Mouse (Mus musculus): ENCODE data around the gene Arhgef10l. TPM values are rescaled to one million over a fixed set of nuclear protein-coding genes. Genes with fewer than 3 reads are reported as not detected.

Arhgef10l gene
- total and polyA plus RNA-seq, 3 experiments: 10.2 to 26.0 TPM; not detected in 1

GRCm38 (mm10) chr4:140624468-140625176 is 41.2 kb downstream of the Arhgef10l start:
- TF ChIP-seq MEF2A (IDR thresholded peaks at IDR 0.05; ENCODE audit: extremely low read depth, insufficient replicate concordance, low read depth, low read length, poor library complexity, severe bottlenecking): no peak
- TF ChIP-seq ELF1 (IDR thresholded peaks at IDR 0.05; ENCODE audit: low read depth, low read length): no peak
- TF ChIP-seq ZMIZ1 (IDR thresholded peaks at IDR 0.05; ENCODE audit: low read depth, low read length): no peak
- Histone ChIP-seq H3K27ac (ENCODE audit: control insufficient read depth, low read depth, low read length) (no peak overlapping the region), H3K36me3 (ENCODE audit: control insufficient read depth in 1 of 2, insufficient read depth in 2 of 2, low read length in 2 of 2) (no peaks in the 10 kb centered on the region), H3K9ac (ENCODE audit: control insufficient read depth, low read depth, low read length, poor library complexity, severe bottlenecking) (no peak overlapping the region), H3K9me3 (replicated peaks; ENCODE audit: insufficient read depth, low read length) (no peaks in the 10 kb centered on the region), H3K27me3 (ENCODE audit: control insufficient read depth in 1 of 2, insufficient read depth in 2 of 2, low read length in 2 of 2) (no peaks in the 10 kb centered on the region), H3K79me2 (ENCODE audit: control insufficient read depth, insufficient read depth, low read length, poor library complexity) (no peaks in the 10 kb centered on the region), H3K4me3 (ENCODE audit: control insufficient read depth in 1 of 2, insufficient read depth in 1 of 2, low read depth in 2 of 2, low read length in 2 of 2) (no peak overlapping the region), H3K4me1 (ENCODE audit: control insufficient read depth in 1 of 2, insufficient read depth in 2 of 2, low read length in 2 of 2) (no peaks in the 10 kb centered on the region)
- no peak for DNase-seq (ENCODE audit: low read depth, low spot score)

GRCm38 (mm10) chr4:140624087-140624467 is 41.7 kb downstream of the Arhgef10l start:
- H3K4me3 ChIP-seq (ENCODE audit: control insufficient read depth in 1 of 2, insufficient read depth in 1 of 2, low read depth in 2 of 2, low read length in 2 of 2): no peak overlapping the region
- H3K4me1 ChIP-seq (ENCODE audit: control insufficient read depth in 1 of 2, insufficient read depth in 2 of 2, low read length in 2 of 2): no peaks in the 10 kb centered on the region
- no peaks in the 10 kb centered on the region for H3K9me3 ChIP-seq (replicated peaks; ENCODE audit: insufficient read depth, low read length)
- H3K36me3 ChIP-seq (ENCODE audit: control insufficient read depth in 1 of 2, insufficient read depth in 2 of 2, low read length in 2 of 2): no peaks in the 10 kb centered on the region
- DNase-seq (ENCODE audit: low read depth, low spot score): no peak
- H3K27me3 ChIP-seq (ENCODE audit: control insufficient read depth in 1 of 2, insufficient read depth in 2 of 2, low read length in 2 of 2): no peaks in the 10 kb centered on the region
- TF ChIP-seq ELF1 (IDR thresholded peaks at IDR 0.05; ENCODE audit: low read depth, low read length): no peak
- no peak for TF ChIP-seq EP300 (IDR thresholded peaks at IDR 0.05; ENCODE audit: low read depth in 1 of 2, low read length in 2 of 2)
- TF ChIP-seq MYB (IDR thresholded peaks at IDR 0.05; ENCODE audit: low read depth, low read length): no peak
- no peak for TF ChIP-seq SMC3 (IDR thresholded peaks at IDR 0.05; ENCODE audit: low read depth, low read length)
- TF ChIP-seq RAD21 (IDR thresholded peaks at IDR 0.05; ENCODE audit: low read depth, low read length): no peak
- H3K79me2 ChIP-seq (ENCODE audit: control insufficient read depth, insufficient read depth, low read length, poor library complexity): no peaks in the 10 kb centered on the region
- no peak overlapping the region for H3K9ac ChIP-seq (ENCODE audit: control insufficient read depth, low read depth, low read length, poor library complexity, severe bottlenecking)
- no peak overlapping the region for H3K27ac ChIP-seq (ENCODE audit: control insufficient read depth, low read depth, low read length)

- Histone ChIP-seq H3K27ac (ENCODE audit: control insufficient read depth, low read depth, low read length) (no peak overlapping the region), H3K4me3 (ENCODE audit: control insufficient read depth in 1 of 2, insufficient read depth in 1 of 2, low read depth in 2 of 2, low read length in 2 of 2) (no peak overlapping the region), H3K9ac (ENCODE audit: control insufficient read depth, low read depth, low read length, poor library complexity, severe bottlenecking) (no peak overlapping the region)
These were observed 43.0 kb downstream of the Arhgef10l start for GRCm38 (mm10) chr4:140622819-140623218.

More at GRCm38 (mm10) chr4:140622819-140623218, 43.0 kb downstream of the Arhgef10l start:
- Histone ChIP-seq H3K9me3 (replicated peaks; ENCODE audit: insufficient read depth, low read length) (no peaks in the 10 kb centered on the region), H3K36me3 (ENCODE audit: control insufficient read depth in 1 of 2, insufficient read depth in 2 of 2, low read length in 2 of 2) (no peaks in the 10 kb centered on the region), H3K27me3 (ENCODE audit: control insufficient read depth in 1 of 2, insufficient read depth in 2 of 2, low read length in 2 of 2) (no peaks in the 10 kb centered on the region), H3K79me2 (ENCODE audit: control insufficient read depth, insufficient read depth, low read length, poor library complexity) (no peaks in the 10 kb centered on the region), H3K4me1 (ENCODE audit: control insufficient read depth in 1 of 2, insufficient read depth in 2 of 2, low read length in 2 of 2) (no peaks in the 10 kb centered on the region)
- TF ChIP-seq E2F4 (IDR thresholded peaks at IDR 0.05; ENCODE audit: borderline replicate concordance, low read depth, low read length) (no peak), MEF2A (IDR thresholded peaks at IDR 0.05; ENCODE audit: extremely low read depth, insufficient replicate concordance, low read depth, low read length, poor library complexity, severe bottlenecking) (no peak), NELFE (IDR thresholded peaks at IDR 0.05; ENCODE audit: low read depth, low read length) (no peak), ETS1 (IDR thresholded peaks at IDR 0.05; ENCODE audit: low read depth, low read length) (no peak), USF1 (IDR thresholded peaks at IDR 0.05; ENCODE audit: low read depth, low read length) (no peak), ZKSCAN1 (IDR thresholded peaks at IDR 0.05; ENCODE audit: low read depth, low read length) (no peak), CHD2 (IDR thresholded peaks at IDR 0.05; ENCODE audit: low read length) (no peak), UBTF (IDR thresholded peaks at IDR 0.05; ENCODE audit: borderline replicate concordance, insufficient read depth, low read depth, low read length) (no peak), MAZ (IDR thresholded peaks at IDR 0.05; ENCODE audit: low read depth, low read length) (no peak), ELF1 (IDR thresholded peaks at IDR 0.05; ENCODE audit: low read depth, low read length) (no peak)
- no peak for DNase-seq (ENCODE audit: low read depth, low spot score)
